Mouse (Mus musculus): ENCODE results near the gene 4930518I15Rik.

DNA sequence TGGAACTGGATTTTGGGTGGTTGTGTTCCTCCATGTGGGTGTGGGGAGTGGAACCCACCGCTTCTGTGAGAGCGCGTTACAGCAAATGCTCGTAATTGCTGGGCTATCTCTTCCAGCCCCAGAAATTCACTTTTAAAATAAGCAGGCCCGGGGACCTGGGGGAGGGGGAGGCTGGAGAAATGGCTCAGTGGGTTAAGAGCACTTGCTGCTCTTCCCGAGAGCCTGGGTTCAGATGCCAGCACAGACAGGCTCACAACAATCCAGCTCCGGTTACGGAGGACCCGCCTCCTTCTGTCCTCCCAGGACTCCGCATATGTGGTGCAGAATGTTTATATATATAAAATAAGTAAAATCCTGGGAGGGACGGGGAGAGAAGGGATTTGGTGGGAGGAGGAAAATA lies 15.0 kb downstream of the 4930518I15Rik start:
- TF ChIP-seq CTCF (IDR thresholded peaks at IDR 0.05; ENCODE audit: low read depth), result no peak
- no peak for TF ChIP-seq EP300 (IDR thresholded peaks at IDR 0.05; ENCODE audit: low read depth)

All from heart, postnatal 0 days (tissue).